Mouse (Mus musculus) midbrain, embryonic 11.5 days (tissue): ENCODE results near the gene Zfp1. TPM values are rescaled to one million over a fixed set of nuclear protein-coding genes. Genes with fewer than 3 reads are reported as not detected.

ENCODE experiments used
- ATAC-seq: fragments of 200-750 bp; cut with Nextera tagmentation; 2 replicates; pipeline ENCODE4 v1.8.0; 2017; ENCODE audit warnings: moderate TSS enrichment, moderate library complexity; ENCODE audit not compliant: low FRiP score
- DNase-seq: peaks from one replicate; pipeline ENCODE4 v3.0.0; 2015; ENCODE audit warnings: low spot score; ENCODE audit errors: missing footprints
- H3K27ac ChIP-seq: fragments of 300-500 bp; sonication (generic); 2 replicates; pipeline ENCODE4 v1.5.1; 2014; ENCODE audit warnings: low read depth, low read length
- H3K27me3 ChIP-seq: fragments of 300-500 bp; sonication (generic); 2 replicates; pipeline ENCODE4 v1.6.1; 2014; ENCODE audit warnings: mild to moderate bottlenecking, low read length, moderate library complexity, mixed read lengths; ENCODE audit not compliant: control insufficient read depth, insufficient read depth
- H3K36me3 ChIP-seq: fragments of 300-500 bp; sonication (generic); 2 replicates; pipeline ENCODE4 v1.6.1; 2014; ENCODE audit warnings: mild to moderate bottlenecking, low read length, moderate library complexity, mixed read lengths; ENCODE audit not compliant: control insufficient read depth, insufficient read depth
- H3K4me1 ChIP-seq: fragments of 300-500 bp; sonication (generic); 2 replicates; pipeline ENCODE4 v1.6.1; 2014; ENCODE audit warnings: low read length; ENCODE audit not compliant: control insufficient read depth, insufficient read depth
- H3K4me2 ChIP-seq: fragments of 300-500 bp; sonication (generic); 2 replicates; pipeline ENCODE4 v1.6.1; 2014; ENCODE audit warnings: mild to moderate bottlenecking, moderate library complexity
- H3K4me3 ChIP-seq: fragments of 300-500 bp; sonication (generic); 2 replicates; pipeline ENCODE4 v1.5.1; 2014; ENCODE audit warnings: low read depth, low read length
- H3K9ac ChIP-seq: fragments of 300-500 bp; sonication (generic); 2 replicates; pipeline ENCODE4 v1.6.1; 2014; ENCODE audit warnings: low read length
- H3K9me3 ChIP-seq: fragments of 300-500 bp; sonication (generic); 2 replicates; pipeline ENCODE4 v1.6.1; 2016; ENCODE audit warnings: low read length; ENCODE audit not compliant: control insufficient read depth
- WGBS: fragments of 180-500 bp; shearing (Covaris S2); extraction: QIAGEN DNeasy Blood & Tissue Kit; methylation state at CpG from one replicate; pipeline ENCODE4 v1.1.7; 2014; 5-methylcytosine and 5-hydroxymethylcytosine counted together
- polyA plus RNA-seq: library from polyadenylated mRNA; unstranded; fragments of >200 nt; fragmentation: Nextera tagmentation; extraction: Ambion mirVana; gene quantifications from 2 replicates; pipeline ENCODE4 v1.2.1, GENCODE M21; 2014

The Zfp1 gene
- polyA plus RNA-seq, 1 experiment from 2014 or later, result 23.8 TPM

DNA sequence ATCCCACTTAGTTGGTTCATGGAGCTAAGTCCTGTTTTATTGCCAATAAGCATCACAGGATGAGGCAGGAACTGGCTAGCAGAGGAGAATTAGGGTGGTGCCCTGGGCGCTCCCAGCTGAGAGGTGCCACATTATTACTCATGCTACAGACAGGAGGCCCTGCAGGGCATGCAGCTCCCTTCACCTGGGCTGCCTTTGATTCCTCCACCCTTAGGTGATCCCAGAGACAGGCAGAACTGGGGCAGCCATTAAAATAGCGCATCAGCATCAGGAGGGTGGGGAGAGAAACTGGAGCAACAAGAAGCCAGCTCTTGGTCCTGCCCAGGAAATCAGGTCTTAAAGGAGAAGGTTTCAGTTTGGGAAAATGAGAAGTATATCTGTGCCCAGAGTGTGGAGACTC lies 38.2 kb upstream of the Zfp1 start:
- H3K4me3 ChIP-seq, result no peak overlapping the region
- H3K9me3 ChIP-seq, result no peaks in the 10 kb centered on the region
- no peak for DNase-seq
- no peak overlapping the region for H3K4me2 ChIP-seq
- no peak overlapping the region for H3K9ac ChIP-seq
- H3K36me3 ChIP-seq, result no peaks in the 10 kb centered on the region
- H3K27me3 ChIP-seq, result no peaks in the 10 kb centered on the region
- ATAC-seq, result no peak
- WGBS, result 98% methylated on average over 2 of the region's 2 CpGs
- no peaks in the 10 kb centered on the region for H3K4me1 ChIP-seq
- H3K27ac ChIP-seq, result no peak overlapping the region

DNA sequence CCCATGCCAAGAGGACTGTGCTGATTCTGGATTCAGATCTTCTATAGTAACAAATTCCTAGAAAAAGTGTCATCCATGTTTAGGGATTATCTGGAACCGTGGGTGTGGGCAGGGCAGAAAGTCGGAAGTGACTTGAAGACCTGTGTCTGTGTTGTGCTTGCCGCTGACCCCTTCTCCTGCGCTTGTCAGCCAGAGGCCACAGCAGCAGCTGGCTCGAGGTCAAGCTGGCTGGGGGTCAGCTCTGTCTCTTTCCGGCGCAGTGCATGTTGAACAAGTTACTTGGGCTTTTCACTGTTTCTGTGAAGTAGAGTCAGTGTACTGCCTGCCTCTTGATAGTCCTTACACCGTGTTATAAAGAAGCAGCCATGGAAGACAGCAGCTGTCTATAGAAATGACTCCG lies 36.2 kb upstream of the Zfp1 start:
- no peak overlapping the region for H3K4me3 ChIP-seq
- WGBS, result 89% methylated on average over 9 of the region's 9 CpGs
- H3K27ac ChIP-seq, result no peak overlapping the region
- no peaks in the 10 kb centered on the region for H3K9me3 ChIP-seq
- no peak overlapping the region for H3K9ac ChIP-seq
- H3K4me2 ChIP-seq, result no peak overlapping the region
- H3K36me3 ChIP-seq, result no peaks in the 10 kb centered on the region
- no peaks in the 10 kb centered on the region for H3K4me1 ChIP-seq
- ATAC-seq (no peak), DNase-seq (no peak)
- H3K27me3 ChIP-seq, result no peaks in the 10 kb centered on the region

DNA sequence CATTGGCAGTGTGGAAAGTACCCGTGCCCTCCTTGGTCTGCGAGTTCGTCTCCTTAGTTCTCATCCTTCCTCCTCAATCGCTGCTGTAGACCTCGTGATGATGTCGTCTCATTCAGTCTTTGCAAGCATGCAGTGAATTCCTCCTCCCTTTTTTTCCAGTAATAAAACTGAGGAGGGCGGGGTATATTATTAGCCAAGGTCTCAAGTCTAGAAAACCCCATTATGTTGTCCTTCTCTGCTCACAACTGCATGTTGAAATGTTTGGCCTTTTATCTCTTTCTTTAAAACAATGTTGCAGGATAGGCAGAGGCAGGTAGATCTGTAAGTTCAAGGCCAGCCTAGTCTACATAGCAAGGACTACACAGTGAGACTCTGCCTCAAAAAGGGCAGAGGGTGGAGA lies 35.8 kb upstream of the Zfp1 start:
- Histone ChIP-seq H3K9ac (no peak overlapping the region), H3K27me3 (no peaks in the 10 kb centered on the region), H3K4me2 (no peak overlapping the region), H3K9me3 (no peaks in the 10 kb centered on the region), H3K4me1 (no peaks in the 10 kb centered on the region), H3K36me3 (no peaks in the 10 kb centered on the region), H3K4me3 (no peak overlapping the region), H3K27ac (no peak overlapping the region)
- DNase-seq (no peak), ATAC-seq (no peak)
- WGBS, result 94% methylated on average over 7 of the region's 7 CpGs

DNA sequence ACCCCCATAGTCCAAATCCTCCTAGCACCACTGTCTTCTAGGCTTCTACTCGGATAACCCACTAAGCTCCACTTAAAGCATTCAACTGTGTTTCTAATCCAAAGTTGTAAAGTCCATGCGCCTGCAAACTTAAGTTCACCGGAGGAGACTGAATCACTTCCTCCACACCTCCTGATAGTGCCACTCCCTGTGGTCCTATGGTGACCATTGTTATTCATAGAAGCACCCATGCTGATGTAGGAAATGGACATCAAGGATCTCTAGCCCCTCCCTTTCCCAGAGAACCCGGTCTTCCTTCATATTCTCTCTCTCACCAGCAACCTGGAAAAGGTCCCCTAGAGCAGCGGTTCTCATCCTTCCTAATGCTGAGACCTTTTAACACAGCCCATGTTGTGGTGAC lies 30.0 kb upstream of the Zfp1 start:
- no peaks in the 10 kb centered on the region for H3K27me3 ChIP-seq
- no peak overlapping the region for H3K27ac ChIP-seq
- ATAC-seq (no peak), DNase-seq (no peak)
- no peaks in the 10 kb centered on the region; the same call in 1 of the 2 replicates for H3K4me1 ChIP-seq
- H3K4me2 ChIP-seq, result no peak overlapping the region
- H3K36me3 ChIP-seq, result no peaks in the 10 kb centered on the region
- no peak overlapping the region for H3K4me3 ChIP-seq
- H3K9me3 ChIP-seq, result no peaks in the 10 kb centered on the region
- WGBS, result 86% methylated on average over 5 of the region's 5 CpGs
- H3K9ac ChIP-seq, result no peak overlapping the region

DNA sequence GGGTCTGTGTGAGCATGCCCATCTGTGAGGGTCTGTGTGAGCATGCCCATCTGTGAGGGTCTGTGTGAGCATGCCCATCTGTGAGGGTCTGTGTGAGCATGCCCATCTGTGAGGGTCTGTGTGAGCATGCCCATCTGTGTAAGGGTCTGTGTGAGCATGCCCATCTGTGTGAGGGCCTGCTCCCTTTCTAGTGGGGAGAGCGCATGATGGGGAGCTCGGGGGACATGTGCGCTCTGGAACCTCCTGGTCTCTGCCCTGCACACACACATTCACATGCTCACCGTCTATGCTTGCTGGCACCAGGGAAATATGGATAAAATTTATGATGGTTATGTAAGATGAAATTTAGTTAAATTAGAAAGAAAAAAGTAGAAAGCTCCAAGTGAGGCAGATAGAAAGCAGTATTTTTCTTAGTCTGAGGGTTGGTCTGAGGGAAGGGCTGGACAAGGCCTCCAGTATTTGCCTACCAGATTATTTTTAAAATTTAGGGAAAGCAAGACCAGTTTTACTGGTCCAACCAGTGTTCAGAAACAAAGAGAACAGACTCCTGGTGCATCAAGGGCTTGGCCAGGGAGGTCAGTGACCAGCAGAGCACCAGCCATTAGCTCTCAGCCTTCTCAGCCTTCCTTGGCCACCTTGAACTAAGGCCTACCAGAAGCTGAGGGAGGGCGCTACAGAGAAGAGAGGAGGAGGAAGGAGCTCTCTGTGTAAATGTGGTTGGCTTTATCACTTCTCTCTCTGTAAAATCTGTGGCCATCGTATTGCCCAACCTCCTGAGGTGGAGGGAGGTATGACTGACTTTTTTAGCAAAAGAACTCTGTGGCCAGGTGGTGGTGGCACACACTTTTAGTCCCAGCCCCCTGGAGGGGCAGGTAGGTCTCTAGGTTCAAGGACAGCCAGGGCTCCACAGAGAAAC lies 28.2 kb upstream of the Zfp1 start:
- no peak overlapping the region for H3K27ac ChIP-seq
- H3K9ac ChIP-seq, result no peak overlapping the region
- no peaks in the 10 kb centered on the region for H3K36me3 ChIP-seq
- no peaks in the 10 kb centered on the region; the same call in 1 of the 2 replicates for H3K4me1 ChIP-seq
- no peak overlapping the region for H3K4me3 ChIP-seq
- H3K27me3 ChIP-seq, result no peaks in the 10 kb centered on the region
- H3K4me2 ChIP-seq, result no peak overlapping the region
- WGBS, result 95% methylated on average over 6 of the region's 6 CpGs
- DNase-seq (no peak), ATAC-seq (no peak)
- H3K9me3 ChIP-seq, result no peaks in the 10 kb centered on the region

DNA sequence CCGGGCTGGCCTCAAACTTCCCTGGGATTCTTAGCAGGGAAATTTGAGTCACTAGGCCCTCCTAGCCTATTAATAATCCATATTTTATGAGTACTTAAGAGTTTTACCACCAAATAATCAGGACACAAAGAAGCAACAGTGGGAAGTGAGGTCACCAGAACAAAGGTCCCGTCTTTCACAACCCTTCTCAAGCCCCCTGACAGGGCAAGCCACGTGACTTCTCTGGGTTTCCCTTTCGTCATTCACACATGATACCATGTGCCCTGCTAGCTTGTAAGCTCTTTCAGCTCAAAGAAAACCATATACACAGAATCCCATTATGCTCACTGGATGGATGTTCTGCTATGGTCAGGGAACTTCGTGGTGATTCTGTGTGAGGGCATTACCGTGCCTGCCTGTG lies 25.4 kb upstream of the Zfp1 start:
- ATAC-seq (no peak), DNase-seq (no peak)
- 76% methylated on average over 6 of the region's 6 CpGs for WGBS
- Histone ChIP-seq H3K4me3 (no peak overlapping the region), H3K9ac (no peak overlapping the region), H3K27me3 (no peaks in the 10 kb centered on the region), H3K4me1 (no peaks in the 10 kb centered on the region; the same call in 1 of the 2 replicates), H3K27ac (no peak overlapping the region), H3K4me2 (no peak overlapping the region), H3K36me3 (no peaks in the 10 kb centered on the region), H3K9me3 (no peaks in the 10 kb centered on the region)

DNA sequence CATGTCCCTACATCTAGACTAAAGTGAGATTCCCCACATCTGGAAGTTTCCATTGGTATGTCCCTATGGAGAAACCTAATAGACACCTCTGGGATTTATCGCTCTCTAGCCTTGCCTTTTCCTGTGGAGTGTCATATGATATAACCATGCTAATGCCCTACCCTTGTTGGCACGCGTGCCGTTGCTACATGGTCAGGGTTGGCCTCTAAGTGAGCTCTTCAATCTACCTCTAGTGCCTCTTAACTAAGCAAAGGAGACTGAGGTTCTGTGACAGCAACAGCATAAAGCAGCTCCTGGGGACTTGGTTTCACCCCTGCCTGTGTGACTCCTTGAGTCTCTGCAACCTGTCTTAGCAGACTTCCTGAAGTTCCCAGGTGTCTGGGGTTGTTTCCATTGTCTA lies 24.9 kb upstream of the Zfp1 start:
- no peak for ATAC-seq
- Histone ChIP-seq H3K4me2 (no peak overlapping the region), H3K9ac (no peak overlapping the region), H3K36me3 (no peaks in the 10 kb centered on the region), H3K27ac (no peak overlapping the region), H3K4me3 (no peak overlapping the region), H3K4me1 (no peaks in the 10 kb centered on the region; the same call in 1 of the 2 replicates), H3K9me3 (no peaks in the 10 kb centered on the region), H3K27me3 (no peaks in the 10 kb centered on the region)
- DNase-seq, result no peak
- 97% methylated on average over 4 of the region's 4 CpGs for WGBS

DNA sequence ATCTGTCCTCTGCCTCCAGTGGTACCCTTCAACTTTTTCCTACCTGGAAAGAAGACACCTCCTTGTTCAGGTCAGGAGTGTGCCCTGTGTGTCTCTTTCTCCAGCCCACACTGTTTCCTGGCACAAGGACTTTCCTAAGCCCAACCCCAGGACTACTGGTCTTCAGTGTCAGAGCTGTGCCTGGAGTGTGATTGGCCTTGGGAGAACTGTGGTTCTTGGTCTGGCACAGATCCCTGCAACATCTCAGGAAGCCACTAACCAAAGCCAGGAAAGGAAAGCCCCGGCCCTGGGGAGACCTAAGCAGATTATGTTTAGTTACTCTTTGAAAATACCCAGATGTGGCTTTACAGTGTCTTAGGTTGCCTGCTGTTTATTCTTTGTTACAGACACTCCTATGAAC lies 23.3 kb upstream of the Zfp1 start:
- ATAC-seq (no peak), DNase-seq (no peak)
- Histone ChIP-seq H3K4me1 (no peaks in the 10 kb centered on the region; the same call in 1 of the 2 replicates), H3K27ac (no peak overlapping the region), H3K4me3 (no peak overlapping the region), H3K36me3 (no peaks in the 10 kb centered on the region), H3K9me3 (no peaks in the 10 kb centered on the region), H3K4me2 (no peak overlapping the region), H3K9ac (no peak overlapping the region), H3K27me3 (no peaks in the 10 kb centered on the region)
- 65% methylated on average over 1 of the region's 1 CpGs for WGBS

DNA sequence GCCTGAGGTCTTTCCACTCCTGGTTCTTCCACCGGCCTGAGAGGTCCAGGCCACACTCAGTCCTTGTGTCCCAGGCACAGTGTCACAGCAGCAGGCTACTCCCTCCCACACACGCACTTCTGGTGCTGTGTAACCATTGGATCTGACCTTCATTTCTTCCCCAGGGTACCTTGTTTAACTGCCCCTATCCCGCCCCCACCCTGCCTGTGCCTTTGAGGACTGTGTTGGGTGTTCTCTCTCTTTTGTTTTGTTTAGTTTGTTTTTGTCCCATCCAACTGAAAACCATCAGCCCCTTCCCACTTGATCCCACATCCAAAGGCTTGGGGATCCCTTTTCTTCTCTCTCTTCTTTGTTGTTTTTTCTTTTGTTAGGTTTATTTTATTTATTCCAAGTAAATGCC lies 21.1 kb upstream of the Zfp1 start:
- Histone ChIP-seq H3K27me3 (no peaks in the 10 kb centered on the region), H3K9me3 (no peaks in the 10 kb centered on the region), H3K4me3 (no peak overlapping the region), H3K27ac (no peak overlapping the region), H3K9ac (no peak overlapping the region), H3K36me3 (no peaks in the 10 kb centered on the region), H3K4me2 (no peak overlapping the region), H3K4me1 (no peaks in the 10 kb centered on the region)
- 62% methylated on average over 3 of the region's 3 CpGs for WGBS
- DNase-seq (no peak), ATAC-seq (no peak)
